Mouse (Mus musculus): Measurements from ENCODE around the gene Zfp146.

GRCm38 (mm10) chr7:30143555-30144209 lies 25.9 kb downstream of the Zfp146 start:
- TF ChIP-seq MAX (IDR thresholded peaks at IDR 0.05) (no peak), CTCF (IDR thresholded peaks at IDR 0.05; ENCODE audit: control insufficient read depth, insufficient read depth, insufficient read length) (no peak), MYOG (IDR thresholded peaks at IDR 0.05; ENCODE audit: control insufficient read depth, extremely low read depth, insufficient read length) (no peak), USF1 (IDR thresholded peaks at IDR 0.05; ENCODE audit: low read depth) (no peak), MYOD1 (IDR thresholded peaks at IDR 0.05; ENCODE audit: control insufficient read depth, insufficient read length, low read depth) (no peak), FOSL1 (IDR thresholded peaks at IDR 0.05; ENCODE audit: insufficient read depth, low read length, poor library complexity, severe bottlenecking) (no peak)
